Mouse (Mus musculus): ENCODE data around the gene Herc2.

Gene Herc2

DNA sequence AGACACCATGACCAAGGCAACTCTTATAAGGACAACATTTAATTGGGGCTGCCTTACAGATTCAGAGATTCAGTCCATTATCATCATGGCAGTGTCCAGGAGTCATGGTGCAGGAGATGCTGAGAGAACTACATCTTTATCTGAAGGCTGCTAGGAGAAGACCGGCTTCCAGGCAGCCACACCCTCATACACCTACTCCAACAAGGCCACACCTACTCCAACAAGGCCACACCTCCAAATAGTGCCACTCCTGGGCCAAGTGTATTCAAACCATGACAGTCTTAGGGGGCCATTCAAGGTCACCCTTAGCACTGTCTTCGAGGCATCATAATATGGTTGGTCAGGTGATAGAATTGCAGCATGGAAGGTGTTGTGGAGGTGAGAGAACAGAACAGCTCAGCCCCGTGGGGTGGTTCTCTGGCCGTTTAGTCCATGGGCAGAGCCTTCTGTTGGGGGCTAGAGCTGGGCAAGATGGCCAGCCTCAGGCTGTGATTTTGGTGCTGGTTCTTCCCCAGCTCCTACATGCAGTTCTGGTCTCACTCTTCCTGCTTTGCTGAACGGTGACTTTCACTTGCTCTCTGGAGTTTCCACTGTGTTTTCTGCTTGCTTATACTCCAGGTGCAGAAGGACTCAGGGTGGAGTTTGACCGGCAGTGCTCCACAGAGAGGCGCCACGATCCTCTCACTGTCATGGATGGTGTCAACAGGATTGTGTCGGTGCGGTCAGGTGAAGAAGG, 151.7 kb downstream of the Herc2 start:
- no peak for DNase-seq (ENCODE audit: low spot score)

GRCm38 (mm10) chr7:56202843-56203242, 152.8 kb downstream of the Herc2 start:
- no peak for DNase-seq (ENCODE audit: low spot score)

DNA sequence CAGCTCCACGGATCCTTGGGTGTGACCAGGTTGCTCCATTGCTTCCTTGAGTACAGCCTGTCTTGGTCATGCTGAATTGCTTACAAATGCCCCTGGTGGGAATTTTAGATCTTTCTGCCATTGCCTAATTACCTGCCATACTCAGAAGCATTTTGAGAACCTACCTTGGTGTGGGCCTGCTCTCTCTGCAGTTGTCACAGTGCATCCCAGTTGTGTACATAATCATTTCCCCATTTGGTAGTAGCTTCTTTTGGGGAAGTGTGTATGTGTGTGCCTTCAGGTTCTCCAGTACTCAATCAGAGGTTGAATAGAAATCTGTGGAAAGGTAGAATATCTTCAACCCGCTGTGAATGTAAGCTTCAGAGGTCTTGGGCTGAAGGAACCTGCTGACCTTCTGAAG, 153.3 kb downstream of the Herc2 start:
- no peak for DNase-seq (ENCODE audit: low spot score)

DNA sequence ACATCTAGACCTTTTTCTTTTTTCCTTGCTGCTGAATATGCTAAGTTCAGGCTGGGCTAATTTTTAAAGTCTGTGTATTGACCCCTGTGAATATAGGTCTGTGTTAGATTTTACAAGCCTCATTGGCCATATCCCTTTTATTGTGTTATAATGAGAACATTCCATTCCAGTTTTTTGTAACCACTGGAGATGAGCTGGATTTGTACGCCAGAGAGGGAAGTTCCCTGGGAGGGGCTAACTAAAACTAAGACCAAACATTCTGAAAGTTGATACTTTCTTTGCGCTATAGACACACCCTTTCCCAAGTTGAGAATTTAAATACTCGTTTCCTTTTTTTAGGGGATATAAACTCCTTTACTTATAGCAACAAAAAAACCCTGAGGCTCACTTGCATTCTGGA, 154.9 kb downstream of the Herc2 start:
- no peak for DNase-seq (ENCODE audit: low spot score)

- no peak for DNase-seq (ENCODE audit: low spot score)
Measured at GRCm38 (mm10) chr7:56220811-56221210, 170.8 kb downstream of the Herc2 start.

DNA sequence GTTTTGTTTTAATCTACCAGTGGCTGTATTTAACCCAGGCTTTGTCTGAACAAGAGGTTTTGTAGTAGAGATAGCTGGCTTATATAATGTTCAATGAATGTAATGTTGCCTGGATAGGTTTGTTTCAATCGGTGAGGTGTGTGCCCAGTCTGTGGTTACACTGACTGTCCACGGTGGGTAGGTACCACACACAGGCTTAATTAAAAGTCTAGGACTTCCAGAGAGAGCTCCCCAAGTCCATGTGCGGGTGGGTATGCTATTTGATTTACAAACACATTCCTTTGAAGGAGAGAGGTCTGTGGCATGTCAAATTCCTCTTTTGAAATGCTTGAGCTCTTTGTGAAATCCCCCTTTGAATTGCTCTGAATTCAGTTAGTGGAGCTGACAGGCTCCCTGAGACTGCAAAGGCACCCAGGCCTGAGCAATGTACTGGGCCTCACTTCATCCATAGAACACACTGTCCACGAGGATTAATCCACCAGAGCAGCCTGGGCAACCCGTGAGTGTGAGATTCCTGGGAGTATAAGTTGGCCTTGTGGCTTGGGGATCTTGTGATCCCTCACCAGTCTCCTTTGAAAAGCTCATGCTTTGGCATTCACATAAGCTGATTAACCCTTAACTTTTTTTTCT, 185.9 kb downstream of the Herc2 start:
- DNase-seq (ENCODE audit: low spot score): no peak

DNA sequence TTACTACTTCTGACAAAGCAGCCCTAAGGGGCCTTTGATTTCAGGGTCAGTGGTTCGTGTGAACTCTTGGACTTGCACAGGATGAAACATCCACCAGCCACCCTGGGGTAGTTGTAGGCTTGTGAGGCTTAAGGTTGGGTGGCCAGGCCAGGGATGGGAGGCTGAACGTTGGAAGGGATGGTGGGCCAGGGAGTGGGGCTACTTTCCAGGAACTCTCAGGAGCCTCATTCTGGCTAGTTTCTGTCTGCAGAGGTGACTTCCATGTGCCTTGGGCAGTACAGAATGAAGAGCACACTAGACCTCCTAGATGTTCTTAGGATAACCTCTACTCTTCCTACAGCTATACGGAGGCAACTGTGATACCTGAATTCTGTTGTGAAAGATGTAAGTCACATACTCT, 186.6 kb downstream of the Herc2 start:
- no peak for DNase-seq (ENCODE audit: low spot score)

- DNase-seq (ENCODE audit: low spot score): no peak
Measured at GRCm38 (mm10) chr7:56239543-56239942, 189.5 kb downstream of the Herc2 start, which contains the start of gene Oca2. Gene Oca2, plus strand, starts transcription at chr7:56239760.

GRCm38 (mm10) chr7:56254568-56254967, 204.6 kb downstream of the Herc2 start:
- no peak for DNase-seq (ENCODE audit: low spot score)

DNA sequence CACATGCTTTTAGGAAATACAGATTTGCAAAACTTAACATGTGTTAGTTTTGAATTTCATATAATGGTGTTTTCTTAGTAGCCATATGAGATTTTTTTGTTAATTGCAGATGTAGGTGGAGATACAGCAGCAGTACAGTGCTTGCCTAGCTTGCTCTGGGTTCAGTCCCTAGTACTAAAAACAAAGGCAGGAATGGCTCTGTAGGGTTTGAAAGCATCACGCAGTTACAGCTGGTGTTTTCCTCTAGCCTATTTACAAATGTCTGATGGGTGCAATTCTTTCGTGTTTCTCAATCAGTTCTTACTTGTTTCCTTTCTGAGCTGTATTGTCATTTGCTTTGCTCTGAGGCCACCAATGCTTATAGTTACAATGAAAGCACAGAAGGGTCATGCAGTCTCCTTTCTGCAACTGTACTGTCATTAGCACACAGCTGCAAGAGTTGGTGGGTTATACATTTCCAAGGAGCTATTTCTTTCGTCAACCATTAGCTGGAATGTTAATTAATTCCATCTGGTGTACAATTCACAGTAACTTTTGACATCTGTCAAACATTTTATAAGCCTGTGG, 208.0 kb downstream of the Herc2 start:
- no peak for DNase-seq (ENCODE audit: low spot score)

DNA sequence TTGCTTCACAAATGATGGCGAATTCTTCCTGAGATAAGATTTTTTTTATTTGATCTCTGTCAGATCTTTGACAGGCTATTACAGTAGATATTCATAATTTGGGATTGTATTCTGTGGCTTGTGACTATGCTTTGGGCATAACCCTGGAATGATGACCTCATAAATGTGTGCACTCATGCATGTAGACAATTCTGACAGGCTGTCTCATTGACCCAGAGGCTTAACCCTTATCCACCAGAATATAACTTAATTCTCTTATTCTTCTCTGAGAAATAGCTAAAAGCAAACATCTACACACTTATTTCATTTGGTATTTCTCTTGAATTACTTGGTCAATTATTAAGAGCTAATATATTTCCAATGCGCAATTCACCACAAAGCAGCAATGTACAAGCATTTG, 227.5 kb downstream of the Herc2 start:
- no peak for DNase-seq (ENCODE audit: low spot score)
